Mouse (Mus musculus): ENCODE data around the gene Galnt10.

DNA sequence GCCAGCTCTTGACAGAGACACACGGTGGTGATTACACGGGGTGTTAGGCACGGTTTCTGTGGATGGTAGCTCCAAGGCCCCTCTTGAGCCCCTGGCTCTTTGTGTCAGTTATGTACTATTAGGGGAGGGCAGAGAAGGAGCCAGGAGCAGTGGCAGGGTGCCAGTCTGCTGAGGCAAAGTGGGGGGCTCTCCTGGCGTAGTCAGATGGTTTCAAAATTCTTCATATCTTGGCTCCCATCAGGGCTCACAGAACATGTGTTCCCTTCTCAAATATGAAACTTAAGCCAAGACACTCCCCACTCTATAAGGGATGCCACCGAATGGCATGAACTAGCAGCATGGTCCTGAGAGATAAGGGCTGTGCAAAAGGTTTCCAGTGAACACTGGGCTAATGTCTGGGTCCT lies 20.8 kb upstream of the Galnt10 start:
- TF ChIP-seq CTCF (IDR thresholded peaks at IDR 0.05; ENCODE audit: borderline replicate concordance, insufficient read depth, low read depth, low read length) (no peak), POLR2A (IDR thresholded peaks at IDR 0.05; ENCODE audit: borderline replicate concordance, insufficient read depth, low read length) (no peak)

Measured in cerebellum, adult 2 months (tissue).